Mouse (Mus musculus): ENCODE results near the gene Epha7. TPM values are rescaled to one million over a fixed set of nuclear protein-coding genes. Genes with fewer than 3 reads are reported as not detected.

Epha7 gene
- polyA plus RNA-seq, 1 experiment from 2014 or later = 82.6 TPM

GRCm38 (mm10) chr4:28998462-28999286 lies 185.7 kb downstream of the Epha7 start:
- no peak for ATAC-seq (ENCODE audit: low FRiP score)
- Histone ChIP-seq H3K4me2 (no peak overlapping the region), H3K4me1 (replicated peaks) (no peaks in the 10 kb centered on the region), H3K36me3 (no peaks in the 10 kb centered on the region), H3K27me3 (no peaks in the 10 kb centered on the region), H3K27ac (no peak overlapping the region), H3K9me3 (no peaks in the 10 kb centered on the region), H3K4me3 (no peak overlapping the region), H3K9ac (no peak overlapping the region)
- 66% methylated on average over 3 of the region's 3 CpGs for WGBS

- Histone ChIP-seq H3K4me3 (no peak overlapping the region), H3K36me3 (no peaks in the 10 kb centered on the region), H3K9me3 (no peaks in the 10 kb centered on the region), H3K4me1 (replicated peaks) (no peaks in the 10 kb centered on the region), H3K27me3 (no peaks in the 10 kb centered on the region), H3K27ac (no peak overlapping the region), H3K4me2 (no peak overlapping the region), H3K9ac (no peak overlapping the region)
- 89% methylated on average over 2 of the region's 2 CpGs for WGBS
- no peak for ATAC-seq (ENCODE audit: low FRiP score)
Measured at GRCm38 (mm10) chr4:28999287-28999595, 186.3 kb downstream of the Epha7 start.

- 95% methylated on average over 3 of the region's 3 CpGs for WGBS
- Histone ChIP-seq H3K4me2 (no peak overlapping the region), H3K36me3 (no peaks in the 10 kb centered on the region), H3K4me1 (replicated peaks) (no peaks in the 10 kb centered on the region), H3K9me3 (no peaks in the 10 kb centered on the region), H3K9ac (no peak overlapping the region), H3K4me3 (no peak overlapping the region), H3K27ac (no peak overlapping the region), H3K27me3 (no peaks in the 10 kb centered on the region)
- ATAC-seq (ENCODE audit: low FRiP score) = no peak
Measured at GRCm38 (mm10) chr4:29010333-29010732, 197.4 kb downstream of the Epha7 start.
